Comparison of ENCODE assay signal across 8 mouse cellular contexts in genomic region chr5:76303745-76304451, GRCm38 (mm10). TPM values are rescaled to one million over a fixed set of nuclear protein-coding genes. Genes with fewer than 3 reads are reported as not detected.
DNase-seq lines count a peak whose midpoint lies in the region; ATAC-seq and TF ChIP-seq lines count a peak whose summit lies in the region.

No protein-coding gene starts in this region.

- H3K9ac ChIP-seq in CH12.LX (ENCODE audit: insufficient read depth, low read depth): peak overlapping the region; percentile 86
- H3K9ac ChIP-seq in forebrain, embryonic 13.5 days: peak overlapping the region; percentile 95
- peak overlapping the region; percentile 94 for H3K9ac ChIP-seq in lung, embryonic 14.5 days

- no peak for TF ChIP-seq POLR2A in CH12.LX (IDR thresholded peaks at IDR 0.05; ENCODE audit: low read depth, low read length)
- TF ChIP-seq POLR2A in olfactory bulb, adult 2 months (IDR thresholded peaks at IDR 0.05; ENCODE audit: insufficient read depth, low read depth, low read length): no peak

- peaks cover 0 to 10% of the 10 kb centered on the region in 2 experiments; a peak in 2 of 4 replicates for H3K4me1 ChIP-seq in CH12.LX (ENCODE audit: control insufficient read depth in 1 of 2, insufficient read depth in 2 of 2)
- peaks cover 27% of the 10 kb centered on the region for H3K4me1 ChIP-seq in forebrain, embryonic 13.5 days
- 0 out of 2 replicates have a peak, but pooled peaks cover 4% of the 10 kb centered on the region for H3K4me1 ChIP-seq in lung, embryonic 14.5 days (ENCODE audit: insufficient read depth)
- peaks cover 3% of the 10 kb centered on the region; the same call in 1 of the 2 replicates for H3K4me1 ChIP-seq in olfactory bulb, adult 2 months (ENCODE audit: control insufficient read depth, insufficient read depth, low read length)

- dilution Hi-C loops in CH12.LX (cut with MboI; ENCODE audit: extremely low pct_ligation_motif_present, extremely low pct_unique_long_range_greater_than_20kb, low sequenced_read_pairs): no loop called here

- H3K36me3 ChIP-seq in CH12.LX (replicated peaks in 1 of 2; ENCODE audit: control insufficient read depth in 1 of 2, insufficient read depth in 1 of 2, low read length in 1 of 2): peaks cover 0 to 6% of the 10 kb centered on the region in 2 experiments
- no peaks in the 10 kb centered on the region for H3K36me3 ChIP-seq in forebrain, embryonic 13.5 days (ENCODE audit: poor library complexity, severe bottlenecking)
- H3K36me3 ChIP-seq in lung, embryonic 14.5 days (ENCODE audit: insufficient read depth): no peaks in the 10 kb centered on the region

- WGBS in forebrain, embryonic 13.5 days: 1% methylated on average over 49 of the region's 100 CpGs
- WGBS in lung, embryonic 14.5 days: under 1% methylated on average over 91 of the region's 100 CpGs
- WGBS in olfactory bulb, adult 2 months: 1% methylated on average over 100 of the region's 100 CpGs

- H3K27ac ChIP-seq in CH12.LX (ENCODE audit: insufficient read depth, low read depth): peak overlapping the region; percentile 34
- peak overlapping the region; percentile 98 for H3K27ac ChIP-seq in forebrain, embryonic 13.5 days
- H3K27ac ChIP-seq in lung, embryonic 14.5 days (ENCODE audit: low read depth): peak overlapping the region; percentile 98
- H3K27ac ChIP-seq in olfactory bulb, adult 2 months (ENCODE audit: insufficient read depth, low read depth, low read length): 0 out of 2 replicates have a peak overlapping the region, but pooled peaks have one; percentile 14

- intact Hi-C loops in heart, postnatal 10 days (cut with DNase I): loop anchor here (5.0 to 10.0 kb wide), 3 partner anchors 162 to 439 kb away; partner anchors contain the start of gene Srd5a3

- H3K4me2 ChIP-seq in CH12.LX (ENCODE audit: insufficient read depth, low read depth, poor library complexity, severe bottlenecking): peak overlapping the region; percentile 91
- peak overlapping the region; percentile 76 for H3K4me2 ChIP-seq in forebrain, embryonic 13.5 days
- H3K4me2 ChIP-seq in lung, embryonic 14.5 days: peak overlapping the region; percentile 79

- H3K4me3 ChIP-seq in CH12.LX (replicated peaks in 1 of 3; ENCODE audit: low read depth in 2 of 3, low read length in 2 of 3, poor library complexity in 1 of 3): peak overlapping the region; percentile 64 to 97 (median 96)
- peak overlapping the region; percentile 95 for H3K4me3 ChIP-seq in forebrain, embryonic 13.5 days
- H3K4me3 ChIP-seq in lung, embryonic 14.5 days (ENCODE audit: low read depth, low read length): peak overlapping the region; percentile 98
- H3K4me3 ChIP-seq in olfactory bulb, adult 2 months (ENCODE audit: insufficient read depth, low read depth, low read length): peak overlapping the region; percentile 91

- 0 out of 2 replicates have a peak, but pooled peaks cover 2% of the 10 kb centered on the region for H3K79me2 ChIP-seq in CH12.LX (replicated peaks; ENCODE audit: control insufficient read depth, extremely low read depth, insufficient read depth, poor library complexity, severe bottlenecking)

- H3K9me3 ChIP-seq in CH12.LX (replicated peaks; ENCODE audit: low read length): no peaks in the 10 kb centered on the region
- no peaks in the 10 kb centered on the region for H3K9me3 ChIP-seq in forebrain, embryonic 13.5 days (replicated peaks)
- H3K9me3 ChIP-seq in lung, embryonic 14.5 days (ENCODE audit: low read depth, low read length): no peaks in the 10 kb centered on the region

- peaks cover 3% of the 10 kb centered on the region for H3K27me3 ChIP-seq in CH12.LX (replicated peaks)
- H3K27me3 ChIP-seq in forebrain, embryonic 13.5 days: no peaks in the 10 kb centered on the region
- H3K27me3 ChIP-seq in lung, embryonic 14.5 days (ENCODE audit: insufficient read depth, low read length): no peaks in the 10 kb centered on the region

- no peak for TF ChIP-seq EP300 in CH12.LX (IDR thresholded peaks at IDR 0.05; ENCODE audit: low read length)

- TF ChIP-seq CTCF in CH12.LX (conservative IDR thresholded peaks at IDR 0.05 in 1 of 2, IDR thresholded peaks at IDR 0.05 in 1 of 2; ENCODE audit: low read depth in 2 of 2, low read length in 2 of 2): no peak
- TF ChIP-seq CTCF in lung, embryonic 14.5 days (IDR thresholded peaks at IDR 0.05; ENCODE audit: low read depth): no peak
- TF ChIP-seq CTCF in olfactory bulb, adult 2 months (IDR thresholded peaks at IDR 0.05; ENCODE audit: insufficient read depth, low read depth, low read length): no peak

- peak; percentile 75 for ATAC-seq in forebrain, embryonic 13.5 days
- peak; percentile 86 for ATAC-seq in lung, embryonic 14.5 days (ENCODE audit: insufficient read depth)

- in situ Hi-C loops in CH12.LX (cut with MboI; ENCODE audit: low pct_ligation_motif_present, low pct_unique_long_range_greater_than_20kb, low sequenced_read_pairs): no loop called here

- TF ChIP-seq RAD21 in CH12.LX (IDR thresholded peaks at IDR 0.05; ENCODE audit: low read depth, low read length): no peak

- peak; percentile 43 for DNase-seq in CH12.LX (ENCODE audit: extremely low read depth)
- peak; percentile 49 for DNase-seq in c-Kit-positive CD71-negative TER-119-negative erythroid progenitor cells, embryonic 14.5 days (ENCODE audit: low read depth)
- peak; percentile 92 for DNase-seq in heart, postnatal 10 days
- peak; percentile 52 to 63 for DNase-seq in layer of hippocampus, adult 18-20 months (ENCODE audit: low spot score in 2 of 2)
- DNase-seq in lung, embryonic 14.5 days: peak; percentile 92
- DNase-seq in thymus, adult 18-20 months: peak; percentile 37 to 46

TF ChIP-seq in CH12.LX, 34 proteins besides CTCF, POLR2A, EP300 and RAD21 (continues in another document):
- TF ChIP-seq TCF12 (IDR thresholded peaks at IDR 0.05; ENCODE audit: low read depth, low read length): no peak
- no peak for TF ChIP-seq ETS1 (conservative IDR thresholded peaks at IDR 0.05; ENCODE audit: low read depth, low read length)
- TF ChIP-seq MAX (IDR thresholded peaks at IDR 0.05; ENCODE audit: low read length): no peak
- TF ChIP-seq USF2 (conservative IDR thresholded peaks at IDR 0.05; ENCODE audit: low read depth, low read length): no peak
- no peak for TF ChIP-seq E2F4 (IDR thresholded peaks at IDR 0.05; ENCODE audit: insufficient replicate concordance, low read depth, low read length)
- 0 out of 2 replicates have a peak, but pooled peaks have one; percentile 12 for TF ChIP-seq MEF2A (IDR thresholded peaks at IDR 0.05; ENCODE audit: borderline replicate concordance, low read depth, low read length)
- TF ChIP-seq NRF1 (IDR thresholded peaks at IDR 0.05; ENCODE audit: low read depth, low read length): no peak
- no peak for TF ChIP-seq KAT2A (IDR thresholded peaks at IDR 0.05; ENCODE audit: insufficient replicate concordance, low read length)
- peak; percentile 59 for TF ChIP-seq MXI1 (IDR thresholded peaks at IDR 0.05; ENCODE audit: low read depth, low read length)
- TF ChIP-seq PAX5 (IDR thresholded peaks at IDR 0.05; ENCODE audit: low read length): no peak
- no peak for TF ChIP-seq TBP (conservative IDR thresholded peaks at IDR 0.05; ENCODE audit: low read depth, low read length)
- no peak; the same call in 1 of the 2 replicates for TF ChIP-seq CHD2 (IDR thresholded peaks at IDR 0.05; ENCODE audit: low read length)
- peak; percentile 64 for TF ChIP-seq SIN3A (IDR thresholded peaks at IDR 0.05; ENCODE audit: low read length)
- no peak for TF ChIP-seq IRF4 (IDR thresholded peaks at IDR 0.05; ENCODE audit: low read depth, low read length)
- TF ChIP-seq MAZ (IDR thresholded peaks at IDR 0.05; ENCODE audit: low read depth, low read length): no peak
- TF ChIP-seq POLR2AphosphoS2 (IDR thresholded peaks at IDR 0.05; ENCODE audit: low read depth, low read length): no peak
- no peak for TF ChIP-seq ZNF384 (IDR thresholded peaks at IDR 0.05; ENCODE audit: low read depth, low read length)
- TF ChIP-seq GABPA (IDR thresholded peaks at IDR 0.05; ENCODE audit: insufficient replicate concordance, low read depth, low read length): no peak
- TF ChIP-seq MAFK (IDR thresholded peaks at IDR 0.05; ENCODE audit: insufficient replicate concordance, low read length): no peak
- TF ChIP-seq HCFC1 (IDR thresholded peaks at IDR 0.05; ENCODE audit: low read depth, low read length): peak; percentile 27; the same call in 1 of the 2 replicates
- TF ChIP-seq UBTF (IDR thresholded peaks at IDR 0.05; ENCODE audit: low read depth, low read length): peak; percentile 70
- no peak for TF ChIP-seq SMC3 (IDR thresholded peaks at IDR 0.05; ENCODE audit: low read depth, low read length)

RNA-seq across cellular contexts. Expression of gene Clock, which starts 0.7 kb away (rescaled TPM):
- total RNA-seq in CH12.LX (2012; rRNA removed) (3.2 and 3.4 TPM in 2 replicates), CH12.LX (2014; rRNA removed) (4.5 and 5.6 TPM in 2 replicates)
- polyA plus RNA-seq in CH12.LX (2012; ENCODE audit: insufficient read length, low read depth): 6.0 and 8.0 TPM in 2 replicates
- 12.3 and 14.2 TPM in 2 replicates for polyA plus RNA-seq in forebrain, embryonic 13.5 days (2015; fragmentation: Nextera tagmentation; extraction: Ambion mirVana)
- total RNA-seq in heart, postnatal 10 days (2021): 10 to 100 TPM; 36.8 to 39.4 TPM
- 10 to 100 TPM; 49.6 to 50.3 TPM for total RNA-seq in layer of hippocampus, adult 18-20 months (2021)
- polyA plus RNA-seq in lung, embryonic 14.5 days (2014; fragmentation: Nextera tagmentation; extraction: Ambion mirVana): 17.2 and 19.1 TPM in 2 replicates
- not detected in 2 replicates for polyA plus RNA-seq in olfactory bulb, adult 2 months (2012; ENCODE audit: insufficient read depth, insufficient read length, low replicate concordance, missing spikeins)

RNA-seq across cellular contexts. Expression of gene Pdcl2, which starts 27.1 kb away (rescaled TPM):
- not detected in 2 replicates for total RNA-seq in CH12.LX (2012; rRNA removed)
- total RNA-seq in CH12.LX (2014; rRNA removed): not detected in 2 replicates
- polyA plus RNA-seq in CH12.LX (2012; ENCODE audit: insufficient read length, low read depth): not detected in 2 replicates
- not detected in 2 replicates for polyA plus RNA-seq in forebrain, embryonic 13.5 days (2015; fragmentation: Nextera tagmentation; extraction: Ambion mirVana)
- not detected for total RNA-seq in heart, postnatal 10 days (2021)
- not detected for total RNA-seq in layer of hippocampus, adult 18-20 months (2021)
- not detected in 2 replicates for polyA plus RNA-seq in lung, embryonic 14.5 days (2014; fragmentation: Nextera tagmentation; extraction: Ambion mirVana)
- not detected in 2 replicates for polyA plus RNA-seq in olfactory bulb, adult 2 months (2012; ENCODE audit: insufficient read depth, insufficient read length, low replicate concordance, missing spikeins)

RNA-seq across cellular contexts. Expression of gene Nmu, which starts 59.7 kb away (rescaled TPM):
- not detected in 2 replicates for total RNA-seq in CH12.LX (2012; rRNA removed)
- total RNA-seq in CH12.LX (2014; rRNA removed): not detected in 2 replicates
- not detected in 2 replicates for polyA plus RNA-seq in CH12.LX (2012; ENCODE audit: insufficient read length, low read depth)
- polyA plus RNA-seq in forebrain, embryonic 13.5 days (2015; fragmentation: Nextera tagmentation; extraction: Ambion mirVana): not detected in 2 replicates
- not detected for total RNA-seq in heart, postnatal 10 days (2021)
- not detected for total RNA-seq in layer of hippocampus, adult 18-20 months (2021)
- polyA plus RNA-seq in lung, embryonic 14.5 days (2014; fragmentation: Nextera tagmentation; extraction: Ambion mirVana): 0.23 and 0.30 TPM in 2 replicates
- not detected in 2 replicates for polyA plus RNA-seq in olfactory bulb, adult 2 months (2012; ENCODE audit: insufficient read depth, insufficient read length, low replicate concordance, missing spikeins)

Comparison
In these comparisons a context has a peak if more than half of its experiments do, and no peak if none do; other contexts are left out.
1. Peak in every context shown above with its lines: DNase-seq, ATAC-seq, H3K4me3 ChIP-seq and H3K27ac ChIP-seq.
2. DNase-seq: peak in every context shown above with its lines; median percentile 92 in heart, postnatal 10 days; 92 in lung, embryonic 14.5 days; 58 in layer of hippocampus, adult 18-20 months; 49 in c-Kit-positive CD71-negative TER-119-negative erythroid progenitor cells, embryonic 14.5 days; 43 in CH12.LX; 42 in thymus, adult 18-20 months.
3. H3K27ac ChIP-seq: peak in every context shown above with its lines; median percentile 98 in forebrain, embryonic 13.5 days; 98 in lung, embryonic 14.5 days; 34 in CH12.LX; 14 in olfactory bulb, adult 2 months.